ENCODE assay signal across 20 mouse cellular contexts in the genomic region with DNA sequence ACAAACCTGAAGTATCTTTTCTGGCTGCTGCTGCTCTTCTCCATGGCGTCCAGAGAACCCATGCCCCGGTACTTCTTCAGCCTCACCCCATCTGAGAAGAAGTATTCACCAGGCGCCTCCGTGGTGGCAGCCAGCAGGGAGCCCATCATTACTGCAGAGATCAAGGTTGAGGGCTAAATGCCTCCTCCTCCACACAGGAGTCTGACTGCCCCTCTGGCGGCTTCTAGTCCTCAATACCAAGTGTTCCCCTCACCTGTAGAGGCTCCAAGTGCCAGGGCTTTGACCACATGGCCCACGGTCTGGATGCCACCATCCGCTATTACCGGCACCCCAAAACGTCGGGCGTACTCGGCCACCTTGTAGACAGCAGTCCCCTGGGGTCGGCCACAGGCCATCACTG. TPM values are rescaled to one million over a fixed set of nuclear protein-coding genes. Genes with fewer than 3 reads are reported as not detected.
"Had no signal": no experiment of that assay in that cellular context is flagged by ENCODE, and none has a peak within 500 bp of the region (broad histone marks: within the 10 kb centered on the region; RNA-seq: fewer than 3 reads in every experiment).

No protein-coding gene starts in this region.

- H3K4me3 ChIP-seq: intestine, embryonic 15.5 days; kidney, embryonic 15.5 days; left cerebral cortex, adult 2 months; limb, embryonic 12.5 days; limb, embryonic 15.5 days; liver, embryonic 12.5 days; liver, embryonic 15.5 days; midbrain, embryonic 12.5 days; midbrain, embryonic 15.5 days; neural tube, embryonic 13.5 days had no signal

- ATAC-seq: intestine, embryonic 15.5 days; liver, embryonic 12.5 days; midbrain, embryonic 15.5 days had no signal

- DNase-seq: kidney, adult 11 months; kidney, adult 8-10 months; kidney, postnatal 10 days; kidney, postnatal 36 days; layer of hippocampus, postnatal 36 days; lung, adult 2 months; lung, postnatal 14 days; lung, postnatal 4 days; thymus, postnatal 25 days had no signal

- H3K27me3 ChIP-seq: intestine, embryonic 15.5 days had no signal

- H3K9me3 ChIP-seq: intestine, embryonic 15.5 days; kidney, embryonic 15.5 days; limb, embryonic 12.5 days; limb, embryonic 15.5 days; liver, embryonic 12.5 days; liver, embryonic 15.5 days; midbrain, embryonic 12.5 days; midbrain, embryonic 15.5 days; neural tube, embryonic 13.5 days had no signal

- H3K27ac ChIP-seq: intestine, embryonic 15.5 days; kidney, embryonic 15.5 days; left cerebral cortex, adult 2 months; limb, embryonic 12.5 days; limb, embryonic 15.5 days; liver, embryonic 12.5 days; liver, embryonic 15.5 days; midbrain, embryonic 12.5 days; midbrain, embryonic 15.5 days; neural tube, embryonic 13.5 days had no signal

- H3K36me3 ChIP-seq: liver, embryonic 15.5 days had no signal

RNA-seq across cellular contexts. Expression of gene Prrt4, which starts 23.7 kb away (rescaled TPM):
- total RNA-seq: megakaryocyte, adult 5-6 weeks had no signal
